Mouse (Mus musculus): ENCODE results near the gene Snrnp40. TPM values are rescaled to one million over a fixed set of nuclear protein-coding genes. Genes with fewer than 3 reads are reported as not detected.

The Snrnp40 gene
- 220 and 223 TPM in 2 replicates for polyA plus RNA-seq (2014; fragmentation: Nextera tagmentation; extraction: Ambion mirVana)

- Histone ChIP-seq H3K4me3 (ENCODE audit: low read depth, low read length) (peak within 1 kb of the TSS; percentile 96), H3K27ac (ENCODE audit: low read depth, low read length) (peak within 1 kb of the TSS; percentile 61), H3K36me3 (ENCODE audit: control insufficient read depth, insufficient read depth, low read length) (peaks cover 6% of the 10 kb centered on the region), H3K4me1 (ENCODE audit: control insufficient read depth, insufficient read depth, low read length) (peaks cover 18% of the 10 kb centered on the region), H3K27me3 (ENCODE audit: control insufficient read depth, insufficient read depth, low read length) (no peaks in the 10 kb centered on the region), H3K9ac (ENCODE audit: low read length) (peak within 1 kb of the TSS; percentile 91), H3K9me3 (ENCODE audit: control insufficient read depth, low read length) (no peaks in the 10 kb centered on the region), H3K4me2 (peak within 1 kb of the TSS; percentile 89)
- peak; percentile 99 for DNase-seq (ENCODE audit: low spot score, missing footprints)
- peak; percentile 99 for ATAC-seq (ENCODE audit: low FRiP score)
- WGBS, result under 1% methylated on average over 49 of the region's 49 CpGs
Measured at GRCm38 (mm10) chr4:130359486-130360237, at the start of gene Snrnp40, which contains the start of gene Zcchc17. Snrnp40 (plus strand) TSS chr4:130360132. Zcchc17 (minus strand) TSS chr4:130359943.

- Histone ChIP-seq H3K9me3 (ENCODE audit: control insufficient read depth, low read length) (no peaks in the 10 kb centered on the region), H3K4me2 (no peak overlapping the region), H3K4me3 (ENCODE audit: low read depth, low read length) (no peak overlapping the region), H3K4me1 (ENCODE audit: control insufficient read depth, insufficient read depth, low read length) (peaks cover 12% of the 10 kb centered on the region), H3K27me3 (ENCODE audit: control insufficient read depth, insufficient read depth, low read length) (peaks cover 29% of the 10 kb centered on the region), H3K27ac (ENCODE audit: low read depth, low read length) (no peak overlapping the region), H3K36me3 (ENCODE audit: control insufficient read depth, insufficient read depth, low read length) (no peaks in the 10 kb centered on the region), H3K9ac (ENCODE audit: low read length) (no peak overlapping the region)
- 90% methylated on average over 3 of the region's 3 CpGs for WGBS
- ATAC-seq (ENCODE audit: low FRiP score) (no peak), DNase-seq (ENCODE audit: low spot score, missing footprints) (no peak)
Measured at GRCm38 (mm10) chr4:130312526-130312925, 47.4 kb upstream of the Snrnp40 start.

DNA sequence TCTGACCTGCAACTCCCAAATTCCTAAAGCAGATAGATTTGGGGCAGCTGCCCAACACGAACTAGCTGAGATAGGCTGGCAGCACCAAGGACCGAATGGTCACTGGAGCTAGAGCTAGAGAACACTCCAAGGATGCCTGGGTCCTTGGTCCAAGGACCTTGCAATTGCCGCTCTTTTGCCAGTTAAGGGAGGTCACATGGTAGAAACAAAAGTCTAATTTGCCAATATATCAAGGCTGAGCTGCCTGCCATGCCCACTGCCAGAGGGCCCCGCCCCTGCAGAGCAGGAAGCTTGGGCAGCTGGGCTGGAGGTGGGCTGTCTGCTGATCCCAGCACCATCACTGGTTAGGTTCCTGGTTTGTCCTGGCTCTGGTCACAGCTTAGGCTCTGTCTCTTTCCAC is 46.4 kb upstream of the Snrnp40 start:
- H3K4me2 ChIP-seq, result no peak overlapping the region
- H3K4me1 ChIP-seq (ENCODE audit: control insufficient read depth, insufficient read depth, low read length), result peaks cover 6% of the 10 kb centered on the region
- H3K27ac ChIP-seq (ENCODE audit: low read depth, low read length), result no peak overlapping the region
- no peaks in the 10 kb centered on the region for H3K9me3 ChIP-seq (ENCODE audit: control insufficient read depth, low read length)
- H3K9ac ChIP-seq (ENCODE audit: low read length), result no peak overlapping the region
- DNase-seq (ENCODE audit: low spot score, missing footprints) (no peak), ATAC-seq (ENCODE audit: low FRiP score) (no peak)
- peaks cover 19% of the 10 kb centered on the region for H3K27me3 ChIP-seq (ENCODE audit: control insufficient read depth, insufficient read depth, low read length)
- H3K36me3 ChIP-seq (ENCODE audit: control insufficient read depth, insufficient read depth, low read length), result no peaks in the 10 kb centered on the region
- 93% methylated on average over 4 of the region's 4 CpGs for whole genome bisulfite sequencing
- H3K4me3 ChIP-seq (ENCODE audit: low read depth, low read length), result no peak overlapping the region

GRCm38 (mm10) chr4:130315771-130316527 is 44.0 kb upstream of the Snrnp40 start:
- H3K4me2 ChIP-seq, result no peak overlapping the region
- no peaks in the 10 kb centered on the region for H3K9me3 ChIP-seq (ENCODE audit: control insufficient read depth, low read length)
- H3K27me3 ChIP-seq (ENCODE audit: control insufficient read depth, insufficient read depth, low read length), result no peaks in the 10 kb centered on the region; the same call in 1 of the 2 replicates
- DNase-seq (ENCODE audit: low spot score, missing footprints) (no peak), ATAC-seq (ENCODE audit: low FRiP score) (no peak)
- no peak overlapping the region for H3K4me3 ChIP-seq (ENCODE audit: low read depth, low read length)
- H3K27ac ChIP-seq (ENCODE audit: low read depth, low read length), result no peak overlapping the region
- H3K9ac ChIP-seq (ENCODE audit: low read length), result no peak overlapping the region
- no peaks in the 10 kb centered on the region; the same call in 1 of the 2 replicates for H3K36me3 ChIP-seq (ENCODE audit: control insufficient read depth, insufficient read depth, low read length)
- 78% methylated on average over 13 of the region's 13 CpGs for WGBS
- H3K4me1 ChIP-seq (ENCODE audit: control insufficient read depth, insufficient read depth, low read length), result no peaks in the 10 kb centered on the region

- Histone ChIP-seq H3K36me3 (ENCODE audit: control insufficient read depth, insufficient read depth, low read length) (no peaks in the 10 kb centered on the region; the same call in 1 of the 2 replicates), H3K9ac (ENCODE audit: low read length) (no peak overlapping the region), H3K4me1 (ENCODE audit: control insufficient read depth, insufficient read depth, low read length) (no peaks in the 10 kb centered on the region), H3K27ac (ENCODE audit: low read depth, low read length) (no peak overlapping the region), H3K4me3 (ENCODE audit: low read depth, low read length) (no peak overlapping the region), H3K4me2 (no peak overlapping the region), H3K9me3 (ENCODE audit: control insufficient read depth, low read length) (no peaks in the 10 kb centered on the region), H3K27me3 (ENCODE audit: control insufficient read depth, insufficient read depth, low read length) (no peaks in the 10 kb centered on the region; the same call in 1 of the 2 replicates)
- 78% methylated on average over 10 of the region's 10 CpGs for WGBS
- DNase-seq (ENCODE audit: low spot score, missing footprints), result no peak
- no peak for ATAC-seq (ENCODE audit: low FRiP score)
Measured at GRCm38 (mm10) chr4:130316691-130317090, 43.2 kb upstream of the Snrnp40 start.

- Histone ChIP-seq H3K27ac (ENCODE audit: low read depth, low read length) (no peak overlapping the region), H3K36me3 (ENCODE audit: control insufficient read depth, insufficient read depth, low read length) (no peaks in the 10 kb centered on the region; the same call in 1 of the 2 replicates), H3K4me2 (no peak overlapping the region), H3K9ac (ENCODE audit: low read length) (no peak overlapping the region), H3K27me3 (ENCODE audit: control insufficient read depth, insufficient read depth, low read length) (no peaks in the 10 kb centered on the region), H3K4me1 (ENCODE audit: control insufficient read depth, insufficient read depth, low read length) (no peaks in the 10 kb centered on the region), H3K9me3 (ENCODE audit: control insufficient read depth, low read length) (no peaks in the 10 kb centered on the region), H3K4me3 (ENCODE audit: low read depth, low read length) (no peak overlapping the region)
- ATAC-seq (ENCODE audit: low FRiP score) (no peak), DNase-seq (ENCODE audit: low spot score, missing footprints) (no peak)
- 68% methylated on average over 3 of the region's 3 CpGs for WGBS
Measured at GRCm38 (mm10) chr4:130318122-130318521, 41.8 kb upstream of the Snrnp40 start.

DNA sequence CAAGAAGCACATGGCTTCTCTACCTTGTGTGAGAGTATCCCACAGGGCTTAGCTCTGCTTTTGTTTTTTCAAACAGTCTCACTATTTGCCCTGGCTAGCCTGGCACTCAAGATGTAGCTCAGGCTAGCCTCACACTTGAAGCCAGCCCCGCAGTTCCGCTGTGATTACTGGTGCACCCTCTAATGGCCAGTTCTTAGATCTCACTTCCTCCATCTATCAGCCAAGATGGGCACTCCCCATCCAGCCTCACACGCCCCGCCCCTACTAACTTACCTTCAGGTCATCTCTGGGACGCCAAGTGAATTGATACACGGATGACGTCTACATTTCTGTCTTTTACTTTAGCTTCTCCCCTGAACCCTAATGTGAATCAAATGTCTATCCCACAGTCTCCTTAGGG is 40.4 kb upstream of the Snrnp40 start:
- H3K4me2 ChIP-seq, result no peak overlapping the region
- peaks cover under 1% of the 10 kb centered on the region for H3K36me3 ChIP-seq (ENCODE audit: control insufficient read depth, insufficient read depth, low read length)
- ATAC-seq (ENCODE audit: low FRiP score) (no peak), DNase-seq (ENCODE audit: low spot score, missing footprints) (no peak)
- H3K4me3 ChIP-seq (ENCODE audit: low read depth, low read length), result no peak overlapping the region
- 85% methylated on average over 7 of the region's 7 CpGs for WGBS
- no peak overlapping the region for H3K9ac ChIP-seq (ENCODE audit: low read length)
- no peaks in the 10 kb centered on the region for H3K4me1 ChIP-seq (ENCODE audit: control insufficient read depth, insufficient read depth, low read length)
- H3K27me3 ChIP-seq (ENCODE audit: control insufficient read depth, insufficient read depth, low read length), result no peaks in the 10 kb centered on the region
- H3K9me3 ChIP-seq (ENCODE audit: control insufficient read depth, low read length), result no peaks in the 10 kb centered on the region
- H3K27ac ChIP-seq (ENCODE audit: low read depth, low read length), result no peak overlapping the region

DNA sequence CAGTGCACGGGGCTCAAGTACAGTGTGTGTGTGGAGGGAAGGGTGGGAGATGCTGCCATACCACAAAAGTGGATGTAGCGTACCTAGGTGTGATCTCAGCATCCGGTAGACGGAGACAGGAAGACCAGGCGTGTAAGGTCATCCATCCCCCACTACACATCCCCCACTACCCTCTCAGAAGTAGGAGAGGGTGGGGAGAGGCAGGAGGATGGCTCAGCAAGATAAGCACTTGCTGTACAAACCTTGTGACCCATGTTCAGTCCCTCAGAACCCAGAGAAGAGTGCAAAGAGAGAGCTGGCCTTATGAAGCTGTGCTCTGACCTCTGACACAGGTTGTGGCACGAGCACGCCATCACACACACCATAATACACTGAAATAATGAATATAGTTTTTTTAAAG is 38.3 kb upstream of the Snrnp40 start:
- no peaks in the 10 kb centered on the region for H3K9me3 ChIP-seq (ENCODE audit: control insufficient read depth, low read length)
- peaks cover 8% of the 10 kb centered on the region for H3K36me3 ChIP-seq (ENCODE audit: control insufficient read depth, insufficient read depth, low read length)
- H3K9ac ChIP-seq (ENCODE audit: low read length), result no peak overlapping the region
- H3K4me3 ChIP-seq (ENCODE audit: low read depth, low read length), result no peak overlapping the region
- ATAC-seq (ENCODE audit: low FRiP score), result no peak
- H3K4me2 ChIP-seq, result no peak overlapping the region
- no peak overlapping the region for H3K27ac ChIP-seq (ENCODE audit: low read depth, low read length)
- DNase-seq (ENCODE audit: low spot score, missing footprints), result no peak
- no peaks in the 10 kb centered on the region for H3K27me3 ChIP-seq (ENCODE audit: control insufficient read depth, insufficient read depth, low read length)
- WGBS, result 89% methylated on average over 7 of the region's 7 CpGs
- H3K4me1 ChIP-seq (ENCODE audit: control insufficient read depth, insufficient read depth, low read length), result no peaks in the 10 kb centered on the region

DNA sequence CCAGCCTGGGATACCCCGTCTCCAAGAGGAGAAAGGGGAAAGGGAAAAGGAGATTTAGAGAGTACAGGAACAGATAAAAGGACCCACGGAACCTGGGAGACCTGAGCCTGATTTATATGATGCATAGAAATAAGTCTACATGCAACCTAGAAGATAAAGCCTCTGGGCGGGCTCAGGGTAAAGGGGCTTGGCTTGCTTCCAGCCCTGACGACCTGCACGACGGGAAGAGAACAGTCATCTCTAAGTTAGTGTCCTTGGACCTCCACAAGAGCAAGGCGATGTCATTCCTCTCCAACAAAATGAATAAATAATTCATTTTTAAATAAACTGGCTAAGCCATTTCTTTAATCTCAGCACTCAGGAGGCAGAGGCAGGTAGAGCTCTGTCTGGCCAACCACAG is 37.4 kb upstream of the Snrnp40 start:
- Histone ChIP-seq H3K4me2 (no peak overlapping the region), H3K9me3 (ENCODE audit: control insufficient read depth, low read length) (no peaks in the 10 kb centered on the region), H3K4me1 (ENCODE audit: control insufficient read depth, insufficient read depth, low read length) (no peaks in the 10 kb centered on the region), H3K27ac (ENCODE audit: low read depth, low read length) (no peak overlapping the region), H3K4me3 (ENCODE audit: low read depth, low read length) (no peak overlapping the region), H3K36me3 (ENCODE audit: control insufficient read depth, insufficient read depth, low read length) (peaks cover 10% of the 10 kb centered on the region), H3K9ac (ENCODE audit: low read length) (no peak overlapping the region), H3K27me3 (ENCODE audit: control insufficient read depth, insufficient read depth, low read length) (no peaks in the 10 kb centered on the region)
- ATAC-seq (ENCODE audit: low FRiP score), result no peak
- DNase-seq (ENCODE audit: low spot score, missing footprints), result no peak
- 92% methylated on average over 7 of the region's 7 CpGs for WGBS
